ENCODE assay signal across 8 mouse cellular contexts in genomic region chr7:100607214-100608129, GRCm38 (mm10). TPM values are rescaled to one million over a fixed set of nuclear protein-coding genes. Genes with fewer than 3 reads are reported as not detected.
A peak's percentile ranks its signal among the peaks of the same experiment; 100 is the strongest.
DNase-seq lines count a peak whose midpoint lies in the region; ATAC-seq lines count a peak whose summit lies in the region.

Gene Rab6a, plus strand, starts transcription at chr7:100607410.

- WGBS in hindbrain, embryonic 11.5 days = under 1% methylated on average over 102 of the region's 105 CpGs

- no peaks in the 10 kb centered on the region for H3K27me3 ChIP-seq in hindbrain, embryonic 11.5 days (ENCODE audit: control insufficient read depth, insufficient read depth, low read length)

- peak; percentile 100 for DNase-seq in Muller cell, postnatal 12 days (ENCODE audit: inconsistent ontology term)
- peak; percentile 99 for DNase-seq in cerebellum, adult 9-11 months
- peak; percentile 97 to 98 for DNase-seq in frontal cortex, adult 2 months (ENCODE audit: extremely low spot score in 1 of 2, low spot score in 1 of 2)
- peak; percentile 99 for DNase-seq in hindbrain, embryonic 11.5 days (ENCODE audit: low spot score)
- peak; percentile 95 to 97 for DNase-seq in layer of hippocampus, postnatal 10 days (ENCODE audit: low spot score in 2 of 2)
- peak; percentile 99 for DNase-seq in lung, postnatal 10 days
- peak; percentile 97 for DNase-seq in ovary, postnatal 36 days (ENCODE audit: low spot score)
- DNase-seq in thymus, postnatal 25 days = peak; percentile 91

- 0 out of 2 replicates have a peak, but pooled peaks cover 2% of the 10 kb centered on the region for H3K4me1 ChIP-seq in hindbrain, embryonic 11.5 days (replicated peaks; ENCODE audit: control insufficient read depth, insufficient read depth, low read length)

- H3K36me3 ChIP-seq in hindbrain, embryonic 11.5 days (ENCODE audit: control insufficient read depth, insufficient read depth, low read length) = no peaks in the 10 kb centered on the region

- peak within 1 kb of the TSS; percentile 67 for H3K4me2 ChIP-seq in hindbrain, embryonic 11.5 days (replicated peaks; ENCODE audit: low read depth, low read length)

- H3K4me3 ChIP-seq in hindbrain, embryonic 11.5 days (ENCODE audit: low read depth, low read length) = peak within 1 kb of the TSS; percentile 82

- peak within 1 kb of the TSS; percentile 99 for H3K9ac ChIP-seq in hindbrain, embryonic 11.5 days (ENCODE audit: low read depth, low read length)

- peak; percentile 97 for ATAC-seq in hindbrain, embryonic 11.5 days (ENCODE audit: low FRiP score)

- no peaks in the 10 kb centered on the region for H3K9me3 ChIP-seq in hindbrain, embryonic 11.5 days (ENCODE audit: control insufficient read depth, low read length)

- H3K27ac ChIP-seq in hindbrain, embryonic 11.5 days (ENCODE audit: low read depth, low read length) = peak within 1 kb of the TSS; percentile 99

RNA-seq across cellular contexts. Expression of gene Rab6a, which starts in this region (rescaled TPM):
- polyA plus RNA-seq in frontal cortex, adult 2 months (2012; rRNA removed) = 212 and 257 TPM in 2 replicates
- 192 and 212 TPM in 2 replicates for polyA plus RNA-seq in hindbrain, embryonic 11.5 days (2014; fragmentation: Nextera tagmentation; extraction: Ambion mirVana)
- 100 to 1,000 TPM; 297 to 364 TPM for total RNA-seq in layer of hippocampus, postnatal 10 days (2021)

Comparison
In these comparisons a context has a peak if more than half of its experiments do, and no peak if none do; other contexts are left out.
1. Peak in every context shown above with its lines: DNase-seq, ATAC-seq, H3K4me3 ChIP-seq and H3K27ac ChIP-seq.